Mouse (Mus musculus): ENCODE data around the gene Mpdz. TPM values are rescaled to one million over a fixed set of nuclear protein-coding genes. Genes with fewer than 3 reads are reported as not detected.

Mpdz gene
- total and polyA plus RNA-seq, 3 experiments: not detected

- Histone ChIP-seq H3K9ac (ENCODE audit: control insufficient read depth, low read depth, low read length, poor library complexity, severe bottlenecking) (no peak overlapping the region), H3K36me3 (ENCODE audit: control insufficient read depth in 1 of 2, insufficient read depth in 2 of 2, low read length in 2 of 2) (no peaks in the 10 kb centered on the region), H3K27me3 (ENCODE audit: control insufficient read depth in 1 of 2, insufficient read depth in 2 of 2, low read length in 2 of 2) (no peaks in the 10 kb centered on the region), H3K27ac (ENCODE audit: control insufficient read depth, low read depth, low read length) (no peak overlapping the region), H3K9me3 (replicated peaks; ENCODE audit: insufficient read depth, low read length) (no peaks in the 10 kb centered on the region), H3K4me1 (ENCODE audit: control insufficient read depth in 1 of 2, insufficient read depth in 2 of 2, low read length in 2 of 2) (no peaks in the 10 kb centered on the region), H3K4me3 (ENCODE audit: control insufficient read depth in 1 of 2, insufficient read depth in 1 of 2, low read depth in 2 of 2, low read length in 2 of 2) (no peak overlapping the region), H3K79me2 (ENCODE audit: control insufficient read depth, insufficient read depth, low read length, poor library complexity) (no peaks in the 10 kb centered on the region)
- TF ChIP-seq ELF1 (IDR thresholded peaks at IDR 0.05; ENCODE audit: low read depth, low read length): no peak
- TF ChIP-seq SIN3A (IDR thresholded peaks at IDR 0.05; ENCODE audit: low read length): no peak
- no peak for TF ChIP-seq ETS1 (IDR thresholded peaks at IDR 0.05; ENCODE audit: low read depth, low read length)
- TF ChIP-seq MAZ (IDR thresholded peaks at IDR 0.05; ENCODE audit: low read depth, low read length): no peak
- no peak for TF ChIP-seq USF1 (IDR thresholded peaks at IDR 0.05; ENCODE audit: low read depth, low read length)
- no peak for TF ChIP-seq TBP (IDR thresholded peaks at IDR 0.05; ENCODE audit: low read depth, low read length)
- no peak for TF ChIP-seq RAD21 (IDR thresholded peaks at IDR 0.05; ENCODE audit: low read depth, low read length)
- TF ChIP-seq MAX (IDR thresholded peaks at IDR 0.05; ENCODE audit: low read length): no peak
- no peak for TF ChIP-seq NELFE (IDR thresholded peaks at IDR 0.05; ENCODE audit: low read depth, low read length)
- no peak for TF ChIP-seq RCOR1 (IDR thresholded peaks at IDR 0.05; ENCODE audit: low read depth, low read length)
- TF ChIP-seq CTCF (IDR thresholded peaks at IDR 0.05 in 2 of 3, conservative IDR thresholded peaks at IDR 0.05 in 1 of 3; ENCODE audit: control insufficient read depth in 1 of 3, insufficient read depth in 1 of 3, low read depth in 2 of 3, low read length in 3 of 3, poor library complexity in 1 of 3, severe bottlenecking in 1 of 3): no peak
- no peak for TF ChIP-seq JUND (IDR thresholded peaks at IDR 0.05; ENCODE audit: low read depth, low read length)
- no peak for DNase-seq (ENCODE audit: low read depth, low spot score)
Measured at GRCm38 (mm10) chr4:81302056-81302455, 140.6 kb downstream of the Mpdz start.

GRCm38 (mm10) chr4:81298384-81298783, 144.2 kb downstream of the Mpdz start:
- no peaks in the 10 kb centered on the region for H3K79me2 ChIP-seq (ENCODE audit: control insufficient read depth, insufficient read depth, low read length, poor library complexity)
- H3K4me3 ChIP-seq (ENCODE audit: control insufficient read depth in 1 of 2, insufficient read depth in 1 of 2, low read depth in 2 of 2, low read length in 2 of 2): no peak overlapping the region
- TF ChIP-seq RAD21 (IDR thresholded peaks at IDR 0.05; ENCODE audit: low read depth, low read length) (no peak), ELF1 (IDR thresholded peaks at IDR 0.05; ENCODE audit: low read depth, low read length) (no peak), MAZ (IDR thresholded peaks at IDR 0.05; ENCODE audit: low read depth, low read length) (no peak), E2F4 (IDR thresholded peaks at IDR 0.05; ENCODE audit: borderline replicate concordance, low read depth, low read length) (no peak), MYB (IDR thresholded peaks at IDR 0.05; ENCODE audit: low read depth, low read length) (no peak), POLR2A (IDR thresholded peaks at IDR 0.05; ENCODE audit: control insufficient read depth in 1 of 2, insufficient read depth in 1 of 2, low read depth in 1 of 2, low read length in 2 of 2, poor library complexity in 1 of 2) (no peak), USF2 (IDR thresholded peaks at IDR 0.05; ENCODE audit: borderline replicate concordance in 1 of 2, insufficient read depth in 1 of 2, low read depth in 1 of 2, low read length in 2 of 2) (no peak), GABPA (IDR thresholded peaks at IDR 0.05; ENCODE audit: low read depth, low read length) (no peak), NELFE (IDR thresholded peaks at IDR 0.05; ENCODE audit: low read depth, low read length) (no peak), MAX (IDR thresholded peaks at IDR 0.05; ENCODE audit: low read length) (no peak), ZMIZ1 (IDR thresholded peaks at IDR 0.05; ENCODE audit: low read depth, low read length) (no peak), GATA1 (IDR thresholded peaks at IDR 0.05; ENCODE audit: low read depth, low read length) (no peak), RCOR1 (IDR thresholded peaks at IDR 0.05; ENCODE audit: low read depth, low read length) (no peak), MAFK (IDR thresholded peaks at IDR 0.05; ENCODE audit: borderline replicate concordance, low read depth, low read length) (no peak), SMC3 (IDR thresholded peaks at IDR 0.05; ENCODE audit: low read depth, low read length) (no peak), NRF1 (IDR thresholded peaks at IDR 0.05; ENCODE audit: insufficient read depth, low read depth, low read length, poor library complexity, severe bottlenecking) (no peak), UBTF (IDR thresholded peaks at IDR 0.05; ENCODE audit: borderline replicate concordance, insufficient read depth, low read depth, low read length) (no peak), BHLHE40 (IDR thresholded peaks at IDR 0.05; ENCODE audit: borderline replicate concordance, low read depth, low read length) (no peak), ETS1 (IDR thresholded peaks at IDR 0.05; ENCODE audit: low read depth, low read length) (no peak), MEF2A (IDR thresholded peaks at IDR 0.05; ENCODE audit: extremely low read depth, insufficient replicate concordance, low read depth, low read length, poor library complexity, severe bottlenecking) (no peak)
- DNase-seq (ENCODE audit: low read depth, low spot score): no peak
- H3K4me1 ChIP-seq (ENCODE audit: control insufficient read depth in 1 of 2, insufficient read depth in 2 of 2, low read length in 2 of 2): no peaks in the 10 kb centered on the region
- no peak overlapping the region for H3K9ac ChIP-seq (ENCODE audit: control insufficient read depth, low read depth, low read length, poor library complexity, severe bottlenecking)
- H3K36me3 ChIP-seq (ENCODE audit: control insufficient read depth in 1 of 2, insufficient read depth in 2 of 2, low read length in 2 of 2): no peaks in the 10 kb centered on the region
- no peak overlapping the region for H3K27ac ChIP-seq (ENCODE audit: control insufficient read depth, low read depth, low read length)
- no peaks in the 10 kb centered on the region for H3K27me3 ChIP-seq (ENCODE audit: control insufficient read depth in 1 of 2, insufficient read depth in 2 of 2, low read length in 2 of 2)
- H3K9me3 ChIP-seq (replicated peaks; ENCODE audit: insufficient read depth, low read length): no peaks in the 10 kb centered on the region; the same call in 1 of the 2 replicates

All from MEL (cell line).